Mouse (Mus musculus) CD4-positive, CD25-positive, alpha-beta regulatory T cell, adult 4 months (primary cell): ENCODE measurements around the gene Wwox. TPM values are rescaled to one million over a fixed set of nuclear protein-coding genes. Genes with fewer than 3 reads are reported as not detected.

Experiments
- ATAC-seq: one replicate; pipeline ENCODE4 v1.8.0; 2017
- polyA plus RNA-seq, 2 experiments: library from polyadenylated mRNA; unstranded; fragments of 100-300 nt; shearing (Covaris generic); gene quantifications; one replicate each; pipeline ENCODE4 v1.2.1; 2017

Wwox gene
- polyA plus RNA-seq = 10 to 100 TPM; 13.6 to 20.6 TPM

GRCm38 (mm10) chr8:114439334-114440204 lies at the start of gene Wwox:
Gene Wwox, plus strand, starts transcription at chr8:114439655.
- peak; percentile 93 for ATAC-seq

- ATAC-seq = no peak
Observed at GRCm38 (mm10) chr8:114390465-114391254, 48.8 kb upstream of the Wwox start.

GRCm38 (mm10) chr8:114398326-114398725 lies 41.1 kb upstream of the Wwox start:
- ATAC-seq = no peak

- ATAC-seq = no peak
Observed at GRCm38 (mm10) chr8:114399273-114399672, 40.2 kb upstream of the Wwox start.

- ATAC-seq = no peak
Observed at GRCm38 (mm10) chr8:114401679-114402078, 37.8 kb upstream of the Wwox start.

GRCm38 (mm10) chr8:114411421-114411820 lies 28.0 kb upstream of the Wwox start:
- no peak for ATAC-seq

- ATAC-seq = no peak
Observed at GRCm38 (mm10) chr8:114417786-114418185, 21.7 kb upstream of the Wwox start, which contains the start of gene Clec3a. Gene Clec3a, plus strand, starts transcription at chr8:114418086.

- no peak for ATAC-seq
Observed at GRCm38 (mm10) chr8:114418486-114418885, 21.0 kb upstream of the Wwox start.

- ATAC-seq = no peak
Observed at GRCm38 (mm10) chr8:114418904-114419303, 20.6 kb upstream of the Wwox start.

GRCm38 (mm10) chr8:114421544-114421943 lies 17.9 kb upstream of the Wwox start:
- ATAC-seq = no peak

GRCm38 (mm10) chr8:114438236-114438635 lies 1.2 kb upstream of the Wwox start:
- no peak for ATAC-seq

GRCm38 (mm10) chr8:114440205-114440589 lies 742 bp downstream of the Wwox start:
- ATAC-seq = no peak

GRCm38 (mm10) chr8:114441616-114442015 lies 2.2 kb downstream of the Wwox start:
- no peak for ATAC-seq

GRCm38 (mm10) chr8:114446884-114447283 lies 7.4 kb downstream of the Wwox start:
- no peak for ATAC-seq

GRCm38 (mm10) chr8:114452278-114452677 lies 12.8 kb downstream of the Wwox start:
- ATAC-seq = peak; percentile 8

GRCm38 (mm10) chr8:114452781-114453221 lies 13.3 kb downstream of the Wwox start:
- ATAC-seq = peak; percentile 95

- ATAC-seq = no peak
Observed at GRCm38 (mm10) chr8:114455302-114455701, 15.8 kb downstream of the Wwox start.

GRCm38 (mm10) chr8:114455953-114456352 lies 16.5 kb downstream of the Wwox start:
- ATAC-seq = no peak

- ATAC-seq = no peak
Observed at GRCm38 (mm10) chr8:114458113-114458784, 18.8 kb downstream of the Wwox start.

GRCm38 (mm10) chr8:114460600-114460999 lies 21.1 kb downstream of the Wwox start:
- ATAC-seq = no peak

- no peak for ATAC-seq
Observed at GRCm38 (mm10) chr8:114462591-114462990, 23.1 kb downstream of the Wwox start.

GRCm38 (mm10) chr8:114463305-114463704 lies 23.9 kb downstream of the Wwox start:
- no peak for ATAC-seq
